Mouse (Mus musculus): ENCODE measurements around the gene Lrrc15. TPM values are rescaled to one million over a fixed set of nuclear protein-coding genes. Genes with fewer than 3 reads are reported as not detected.

The Lrrc15 gene
- polyA plus RNA-seq, 1 experiment = 0.15 TPM

DNA sequence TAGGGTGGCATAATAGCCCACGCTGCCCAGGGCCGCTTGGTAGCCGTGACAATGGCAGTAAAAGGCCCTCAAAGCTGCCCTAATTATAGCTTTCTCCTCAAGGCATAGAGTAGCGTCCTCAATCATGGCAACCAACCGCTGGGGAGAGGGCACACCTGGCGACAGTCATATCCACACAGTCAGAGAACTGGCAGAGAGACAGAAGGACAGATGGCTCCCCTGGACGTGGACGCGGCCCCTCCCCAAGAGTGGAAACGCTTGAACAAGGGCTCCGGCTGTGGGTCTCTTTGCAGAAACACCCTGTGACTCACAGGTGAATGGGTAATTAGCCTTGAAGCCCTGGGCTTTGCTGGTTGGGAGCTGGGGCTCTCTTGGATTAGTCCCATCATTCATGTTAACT lies 4.7 kb downstream of the Lrrc15 start:
- DNase-seq (ENCODE audit: low spot score) = no peak

DNA sequence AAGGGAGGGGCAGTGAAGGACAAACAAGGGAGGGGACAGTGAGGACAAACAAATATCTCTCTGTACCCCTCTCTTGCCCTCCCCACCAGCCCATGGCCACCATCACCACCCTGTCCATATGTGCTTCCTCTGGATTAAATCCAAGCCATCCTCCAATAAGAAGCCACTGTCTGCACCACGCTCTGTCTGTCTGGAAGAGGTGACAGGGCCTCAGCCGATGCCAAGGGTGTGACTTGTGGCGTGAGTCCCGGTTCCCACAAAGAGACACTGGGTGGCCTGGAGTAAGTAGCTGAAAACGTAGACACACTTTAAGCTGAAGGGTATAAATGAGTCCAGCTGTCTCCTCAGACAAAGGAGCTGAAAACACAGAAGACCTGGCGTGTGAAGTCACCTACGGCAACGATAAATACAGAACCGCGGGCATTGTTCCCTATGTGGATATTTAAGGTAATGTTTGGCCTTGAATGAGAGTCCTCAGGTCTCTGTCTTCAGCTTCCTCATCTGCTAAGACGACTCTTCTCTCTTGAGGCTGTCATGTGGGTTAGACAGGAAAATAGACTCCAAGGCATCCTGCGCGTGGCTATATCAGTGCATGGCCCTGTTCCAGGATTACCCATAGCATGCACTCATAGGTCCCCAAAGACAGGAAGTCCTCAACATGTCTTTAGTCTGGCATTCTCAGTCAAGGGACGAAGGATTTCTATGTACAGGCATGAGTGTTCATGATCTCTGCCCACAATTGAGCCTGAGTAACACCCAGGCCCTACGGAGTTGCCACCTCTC lies 7.3 kb downstream of the Lrrc15 start:
- no peak for DNase-seq (ENCODE audit: low spot score)

DNA sequence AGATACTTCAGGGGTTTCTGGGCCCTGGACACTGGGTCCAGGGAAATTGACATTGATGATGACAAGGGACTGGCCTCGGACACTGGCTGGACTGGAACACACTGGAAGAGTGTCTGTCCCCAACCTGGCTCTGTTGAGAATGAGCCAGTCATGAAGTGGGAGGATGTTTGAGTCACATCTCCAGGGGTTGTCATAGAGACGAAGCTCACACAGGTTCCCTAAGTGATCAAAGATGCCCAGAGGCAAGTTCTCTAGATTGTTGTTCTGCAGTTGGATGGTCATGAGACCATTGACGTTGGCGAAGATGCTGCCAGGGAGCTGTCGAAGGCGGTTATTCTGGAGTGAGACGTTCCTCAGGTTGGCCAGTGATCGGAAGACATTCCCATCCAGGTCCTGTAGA lies 10.0 kb downstream of the Lrrc15 start:
- no peak for DNase-seq (ENCODE audit: low spot score)

DNA sequence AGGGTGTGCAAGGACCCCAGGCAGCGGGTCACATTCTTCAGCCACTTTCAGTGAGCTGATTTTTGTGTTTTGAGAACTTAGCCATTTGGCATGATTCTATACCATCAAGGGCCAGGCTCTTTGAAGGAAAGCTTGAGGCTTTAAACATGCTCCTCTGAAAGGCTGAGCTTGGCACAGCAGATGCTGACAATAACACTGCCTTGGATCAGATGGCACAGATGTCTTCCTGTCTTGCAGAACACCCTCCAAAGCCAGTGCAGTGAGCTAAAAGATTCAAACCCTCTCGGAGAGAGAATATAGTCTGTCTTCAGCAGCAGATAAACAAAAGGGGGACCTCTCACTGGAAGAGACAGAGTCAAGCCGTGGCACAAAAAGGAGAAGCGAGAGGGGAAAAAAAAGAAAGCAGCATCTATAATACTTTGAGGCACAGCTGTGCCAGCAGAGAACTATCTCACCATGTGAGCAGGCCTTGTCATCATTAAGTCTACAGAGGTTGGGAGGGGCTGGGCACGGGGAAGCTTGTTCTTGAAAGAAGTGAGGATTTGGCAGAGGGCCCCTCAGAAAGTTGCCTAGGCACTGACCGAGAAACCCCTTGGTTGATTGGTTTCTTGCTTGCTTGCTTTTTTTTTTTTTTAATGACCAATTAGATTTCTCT lies 11.0 kb downstream of the Lrrc15 start:
- no peak for DNase-seq (ENCODE audit: low spot score)

DNA sequence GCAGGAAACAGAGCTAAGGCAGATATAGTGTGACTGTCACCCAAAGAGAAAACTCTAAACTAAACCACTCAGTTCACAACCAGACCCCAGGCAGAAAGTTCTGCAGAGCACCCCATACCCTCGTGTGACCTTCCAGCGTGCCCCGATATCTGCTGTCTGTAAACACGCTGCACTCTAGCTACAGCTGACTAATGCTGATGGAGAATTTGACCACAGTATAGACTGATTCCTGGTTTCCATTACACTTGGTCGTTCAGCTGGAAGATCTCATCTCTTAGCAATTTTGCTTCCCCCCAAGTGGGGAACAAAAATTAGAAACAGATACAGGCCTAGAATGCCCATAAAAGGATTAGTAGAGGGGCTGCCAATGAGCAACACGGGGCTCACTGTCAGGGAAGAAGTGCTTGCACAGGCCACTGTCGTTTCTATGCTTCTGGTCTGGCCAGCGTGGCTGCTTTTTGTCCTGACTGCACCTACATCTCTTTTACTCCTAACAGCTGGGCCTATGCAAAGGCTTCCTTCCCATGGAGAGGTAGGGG lies 11.8 kb downstream of the Lrrc15 start:
- DNase-seq (ENCODE audit: low spot score) = no peak

DNA sequence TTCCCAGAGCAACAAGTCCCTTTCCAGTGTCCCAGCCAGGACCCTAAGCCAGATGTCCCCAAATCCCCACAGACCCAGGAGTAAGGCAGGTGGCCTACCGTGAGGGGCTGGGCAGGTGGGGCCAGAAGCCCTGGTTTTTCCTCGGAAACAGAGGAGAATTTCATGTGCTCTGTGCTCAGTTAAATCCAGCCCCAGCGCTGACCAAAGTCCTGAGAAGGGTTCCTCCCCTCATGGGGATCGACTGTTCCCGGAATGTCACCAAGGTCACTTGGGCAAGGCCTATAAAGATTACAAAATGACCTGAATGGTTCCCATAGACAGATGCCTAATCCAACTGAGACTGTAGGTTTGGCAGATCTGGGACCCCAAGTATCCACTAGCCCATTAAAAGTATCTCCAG lies 15.7 kb downstream of the Lrrc15 start, which contains the start of gene Cpn2:
Gene Cpn2 (minus strand): TSS at position 141 of the 400 bp plus-strand sequence.
- no peak for DNase-seq (ENCODE audit: low spot score)

DNA sequence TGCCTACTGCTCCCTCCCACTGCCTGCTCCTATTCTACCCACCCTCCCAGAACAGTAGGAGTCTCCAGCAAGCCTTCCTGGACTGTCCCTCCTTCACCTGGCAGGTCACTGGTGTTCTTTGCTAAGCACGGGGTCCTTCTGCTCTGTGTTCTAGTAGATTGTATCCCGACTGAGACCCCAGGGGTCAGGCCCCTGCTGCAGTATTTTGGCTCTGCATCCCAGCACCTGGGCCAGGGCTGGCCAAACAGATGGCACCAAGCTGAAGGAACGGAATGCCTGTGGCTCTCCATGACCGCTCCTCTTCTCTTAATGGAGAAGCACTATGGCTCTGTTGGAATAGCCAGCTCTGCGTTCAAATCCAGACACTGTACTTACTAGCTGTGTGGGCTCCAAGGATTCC lies 16.5 kb downstream of the Lrrc15 start:
- DNase-seq (ENCODE audit: low spot score) = no peak

DNA sequence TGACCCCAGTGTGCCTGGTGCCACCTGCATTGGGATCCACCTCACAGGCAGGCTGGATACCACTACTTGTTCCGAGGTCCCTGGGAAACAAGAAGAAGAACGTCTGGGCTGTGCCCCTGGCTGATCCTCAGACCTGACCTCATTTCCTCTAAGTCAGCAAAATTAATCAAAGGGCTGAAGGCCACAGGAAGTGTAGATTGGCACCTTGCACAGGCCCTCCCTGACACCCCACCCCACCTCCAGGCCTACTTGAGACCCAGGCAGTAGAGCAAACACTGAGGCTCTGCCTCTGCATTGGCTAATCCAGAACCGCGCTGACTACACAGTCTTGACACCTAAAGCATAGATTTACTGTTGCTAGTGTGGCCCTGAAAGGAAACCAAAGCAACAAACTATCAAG lies 17.4 kb downstream of the Lrrc15 start:
- DNase-seq (ENCODE audit: low spot score) = no peak

DNA sequence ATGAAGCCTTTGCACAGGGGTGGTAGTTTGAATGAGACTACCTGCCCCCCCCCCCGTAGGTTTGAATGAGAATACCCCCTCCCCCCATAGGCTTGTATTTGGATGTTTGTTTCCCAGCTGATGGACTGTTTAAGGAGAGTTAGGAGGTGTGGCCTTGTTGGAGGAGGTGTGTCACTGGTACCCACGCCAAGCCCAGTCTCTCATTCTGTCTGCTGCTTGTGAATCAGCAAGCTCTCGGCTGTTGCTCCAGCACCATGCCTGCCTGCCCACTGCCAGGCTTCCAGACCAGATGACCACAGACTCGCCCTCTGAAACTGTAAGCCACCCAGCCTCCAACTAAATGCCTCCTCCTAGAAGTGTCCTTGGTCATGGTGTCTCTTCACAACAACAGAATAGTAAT lies 19.9 kb downstream of the Lrrc15 start:
- DNase-seq (ENCODE audit: low spot score) = no peak

DNA sequence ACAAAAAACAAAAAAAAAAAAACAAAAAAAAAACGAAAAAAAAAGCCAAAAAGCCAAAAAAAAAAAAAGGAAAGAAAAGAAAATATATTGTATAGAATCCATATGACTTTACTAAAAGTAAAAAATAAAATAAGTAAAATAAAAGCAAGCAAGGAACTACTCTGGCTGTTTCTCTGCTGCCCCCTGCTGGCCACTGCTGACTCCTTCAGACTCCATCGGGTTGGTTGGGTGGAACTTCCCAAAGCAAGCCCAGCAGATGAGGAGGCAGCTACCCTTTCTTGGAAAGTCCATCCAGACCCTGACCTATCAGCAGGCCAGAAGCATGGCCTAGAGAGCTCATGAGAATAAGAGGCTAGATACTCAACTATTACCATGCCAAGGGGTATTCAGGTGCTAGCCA lies 20.4 kb downstream of the Lrrc15 start:
- DNase-seq (ENCODE audit: low spot score) = peak; percentile 48

DNA sequence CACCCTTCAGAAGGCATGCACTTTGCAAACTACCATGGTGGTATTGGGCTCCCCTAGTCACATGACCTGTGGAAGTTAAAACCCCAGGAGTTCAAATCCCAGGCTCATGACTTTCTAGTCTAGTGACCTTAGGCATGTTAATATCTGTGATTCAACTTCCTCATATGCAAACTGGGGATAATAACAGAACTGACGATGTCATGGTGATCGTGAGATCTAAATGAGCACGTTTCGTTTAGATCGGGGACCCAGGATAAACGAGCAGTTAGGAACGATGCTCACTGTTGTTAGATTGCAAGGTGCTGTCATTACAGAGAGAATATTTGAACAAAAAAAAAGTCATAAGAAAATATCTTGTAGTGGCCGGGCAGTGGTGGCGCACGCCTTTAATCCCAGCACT lies 20.9 kb downstream of the Lrrc15 start:
- DNase-seq (ENCODE audit: low spot score) = no peak

DNA sequence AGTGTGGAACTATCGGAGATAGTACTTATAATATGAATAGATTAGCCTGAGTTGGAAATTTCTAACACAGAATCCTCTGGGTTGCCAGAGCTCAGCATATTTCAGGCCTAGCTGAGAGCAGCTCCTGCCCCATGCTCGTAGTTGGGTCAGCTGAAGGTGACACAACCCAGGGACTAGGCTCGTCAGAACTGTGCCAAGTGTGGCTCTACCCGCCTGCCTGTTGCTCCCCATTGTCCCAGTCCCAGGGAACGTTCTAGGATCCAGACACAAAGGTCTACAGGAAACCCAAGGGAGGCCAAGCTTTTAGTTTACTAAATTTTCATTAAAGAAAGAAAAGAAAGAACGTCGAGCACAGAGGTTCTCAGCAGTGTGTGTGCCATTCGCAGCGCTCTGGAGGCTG lies 21.7 kb downstream of the Lrrc15 start:
- no peak for DNase-seq (ENCODE audit: low spot score)

DNA sequence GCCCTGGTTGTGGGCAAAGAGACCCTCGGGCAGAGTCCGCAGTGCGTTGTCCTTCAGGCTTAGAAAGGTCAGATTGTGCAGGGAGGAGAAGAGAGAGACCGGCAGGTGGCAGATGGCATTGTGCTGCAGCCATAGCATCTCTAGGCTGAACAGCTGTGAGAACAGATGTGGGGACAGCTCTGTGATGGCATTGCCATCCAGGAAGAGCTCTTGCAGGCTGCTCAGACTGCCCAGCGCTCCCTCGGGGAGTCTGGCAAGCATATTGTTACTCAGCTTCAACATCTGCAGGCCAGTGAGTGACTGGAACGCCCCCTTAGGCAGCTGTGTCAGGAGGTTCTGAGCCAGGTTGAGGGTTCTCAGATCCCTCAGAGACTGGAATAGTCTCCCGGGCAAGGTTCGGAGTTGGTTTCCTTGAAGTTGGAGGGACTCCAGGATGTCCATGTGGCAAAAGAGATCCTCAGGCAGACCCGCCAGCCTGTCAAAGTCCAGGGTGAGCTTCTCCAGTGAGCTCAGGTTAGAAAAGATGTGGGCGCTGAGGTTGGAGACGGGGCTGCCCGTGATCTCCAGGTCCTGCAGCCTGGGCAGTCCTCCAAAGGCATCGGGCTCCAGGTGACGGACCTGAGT lies 22.9 kb downstream of the Lrrc15 start:
- DNase-seq (ENCODE audit: low spot score) = no peak

DNA sequence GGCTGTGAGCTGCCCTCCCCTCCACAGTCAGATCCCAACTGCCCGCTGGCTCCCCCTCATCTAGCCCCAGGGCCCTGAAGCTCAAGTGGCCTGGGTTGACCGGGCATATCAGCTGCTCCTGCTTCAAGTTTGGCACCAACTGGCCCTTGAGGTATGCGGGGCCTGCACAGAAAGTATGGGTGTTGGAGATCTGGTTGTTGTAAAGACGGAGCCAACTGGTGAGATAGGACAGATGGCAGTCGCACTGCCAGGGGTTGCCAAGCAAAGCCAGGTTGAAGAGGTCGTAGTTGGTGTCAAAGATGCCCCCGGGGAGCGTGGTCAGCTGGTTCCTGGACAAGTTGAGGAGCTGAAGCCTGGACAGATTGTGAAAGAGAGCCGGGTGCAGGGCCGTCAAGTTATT lies 23.6 kb downstream of the Lrrc15 start:
- no peak for DNase-seq (ENCODE audit: low spot score)

DNA sequence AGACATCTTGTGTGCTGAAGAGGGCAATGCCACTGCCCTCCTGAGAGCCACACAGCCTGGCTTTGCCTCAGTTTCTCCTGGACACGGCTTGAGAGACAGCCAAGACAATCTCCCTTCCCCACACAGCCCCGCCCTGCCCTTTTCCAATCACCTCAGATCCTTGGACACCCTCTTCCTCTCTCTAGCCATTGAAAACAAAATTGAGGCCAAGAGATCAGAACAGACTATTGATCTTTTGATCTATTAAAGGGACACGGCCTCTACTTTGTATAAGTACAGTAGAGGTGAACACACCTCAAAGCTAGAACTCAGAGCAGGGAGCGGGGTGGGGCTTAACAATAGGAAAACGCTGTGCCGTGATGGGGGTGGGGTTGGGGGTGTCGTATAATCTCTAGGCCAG lies 24.6 kb downstream of the Lrrc15 start:
- no peak for DNase-seq (ENCODE audit: low spot score)

DNA sequence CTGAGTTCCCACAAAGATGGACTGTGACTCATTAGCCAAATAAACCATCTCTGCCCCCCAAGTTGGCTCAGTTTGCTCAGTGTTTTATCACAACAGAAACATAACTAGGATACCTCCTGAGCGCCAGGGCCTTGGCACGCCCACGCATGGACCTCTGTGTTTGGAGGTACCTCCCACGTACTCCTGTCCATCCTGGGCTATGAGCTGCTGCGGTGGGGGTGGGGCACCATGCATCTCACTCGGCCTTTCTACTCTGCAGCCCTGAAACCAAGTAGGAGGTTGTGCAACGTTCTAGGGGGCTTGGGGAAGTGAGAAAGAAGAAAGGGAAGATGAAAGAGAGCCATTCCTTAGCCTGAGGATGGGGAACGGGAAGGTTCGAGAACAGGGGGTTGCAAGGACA lies 25.3 kb downstream of the Lrrc15 start:
- no peak for DNase-seq (ENCODE audit: low spot score)

DNA sequence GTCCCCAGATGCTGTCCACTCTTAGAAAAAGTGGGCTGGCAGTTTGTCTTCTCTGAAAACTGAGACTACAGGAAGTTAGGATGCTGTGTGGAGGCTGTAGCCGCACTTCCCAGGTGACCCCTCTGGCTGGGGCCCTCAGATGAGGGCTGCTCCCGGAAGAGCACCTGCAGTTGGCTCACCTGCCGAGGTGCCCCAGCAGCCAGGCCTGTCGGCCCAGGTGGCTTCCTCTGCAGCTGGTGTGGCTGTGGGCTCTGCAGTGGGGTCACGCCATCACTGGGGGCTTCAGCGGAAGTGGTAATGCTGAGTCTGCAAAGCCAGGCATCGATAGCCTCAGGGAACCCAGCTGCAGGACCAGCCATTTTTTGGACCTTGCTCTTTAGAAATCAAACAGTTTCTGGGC lies 28.0 kb downstream of the Lrrc15 start:
- DNase-seq (ENCODE audit: low spot score) = no peak

DNA sequence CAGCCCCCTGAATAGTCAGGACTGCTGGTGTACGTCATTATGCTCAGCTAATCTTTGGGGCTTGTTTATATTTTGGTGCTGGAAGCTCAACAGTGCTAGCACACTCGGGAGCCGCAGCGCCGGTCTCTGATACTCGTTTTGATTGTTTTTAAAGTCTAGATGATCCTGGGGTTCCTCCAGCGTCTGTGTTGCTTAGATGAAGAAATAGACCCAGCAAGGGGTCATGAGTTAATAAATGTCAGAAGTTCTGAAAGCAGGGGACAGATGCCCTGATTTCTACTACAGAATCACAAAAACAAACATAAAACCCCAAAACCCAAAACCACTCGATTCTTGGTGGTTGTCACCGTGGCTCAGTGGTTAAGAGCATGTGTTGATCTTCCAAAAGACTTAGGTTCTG lies 29.2 kb downstream of the Lrrc15 start:
- DNase-seq (ENCODE audit: low spot score) = no peak

DNA sequence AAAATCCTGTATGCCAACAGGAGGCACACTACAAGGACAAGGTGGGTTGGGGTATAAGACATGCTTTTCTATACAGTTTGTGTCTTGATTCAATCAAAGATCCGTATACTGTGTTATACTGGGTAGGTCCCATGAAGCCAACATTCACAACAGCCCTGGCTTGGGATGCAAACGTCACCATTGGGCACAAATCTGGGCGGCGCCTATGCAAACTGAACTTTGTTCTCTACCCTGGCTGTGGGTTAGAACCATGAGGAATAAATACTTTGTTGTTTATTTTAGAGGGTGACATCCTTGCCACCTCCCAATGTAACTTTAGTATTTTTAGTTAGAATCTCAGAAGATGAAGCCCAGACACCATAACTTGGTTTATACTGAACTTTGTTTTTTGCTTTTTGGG lies 29.7 kb downstream of the Lrrc15 start:
- no peak for DNase-seq (ENCODE audit: low spot score)

DNA sequence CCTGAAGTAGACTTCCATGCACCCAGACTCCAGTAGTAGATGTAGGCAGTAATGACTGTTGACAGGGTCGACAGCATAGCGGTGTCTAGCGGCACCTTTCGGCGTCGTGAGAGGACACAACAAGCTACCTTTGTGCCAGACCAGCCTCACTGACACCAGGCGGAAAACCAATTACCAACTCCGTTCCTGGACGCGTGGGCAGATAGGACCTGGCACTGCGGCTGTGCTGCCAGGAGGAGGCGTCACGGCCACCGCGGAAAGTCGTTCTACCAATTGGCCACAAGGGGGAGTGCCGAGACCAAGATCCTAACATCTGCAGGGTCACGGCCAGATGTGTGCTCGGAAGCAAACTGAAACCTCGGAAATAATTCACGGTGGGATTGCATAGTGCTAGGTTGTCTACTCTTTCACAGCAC lies 31.0 kb downstream of the Lrrc15 start:
- DNase-seq (ENCODE audit: low spot score) = peak; percentile 59

DNA sequence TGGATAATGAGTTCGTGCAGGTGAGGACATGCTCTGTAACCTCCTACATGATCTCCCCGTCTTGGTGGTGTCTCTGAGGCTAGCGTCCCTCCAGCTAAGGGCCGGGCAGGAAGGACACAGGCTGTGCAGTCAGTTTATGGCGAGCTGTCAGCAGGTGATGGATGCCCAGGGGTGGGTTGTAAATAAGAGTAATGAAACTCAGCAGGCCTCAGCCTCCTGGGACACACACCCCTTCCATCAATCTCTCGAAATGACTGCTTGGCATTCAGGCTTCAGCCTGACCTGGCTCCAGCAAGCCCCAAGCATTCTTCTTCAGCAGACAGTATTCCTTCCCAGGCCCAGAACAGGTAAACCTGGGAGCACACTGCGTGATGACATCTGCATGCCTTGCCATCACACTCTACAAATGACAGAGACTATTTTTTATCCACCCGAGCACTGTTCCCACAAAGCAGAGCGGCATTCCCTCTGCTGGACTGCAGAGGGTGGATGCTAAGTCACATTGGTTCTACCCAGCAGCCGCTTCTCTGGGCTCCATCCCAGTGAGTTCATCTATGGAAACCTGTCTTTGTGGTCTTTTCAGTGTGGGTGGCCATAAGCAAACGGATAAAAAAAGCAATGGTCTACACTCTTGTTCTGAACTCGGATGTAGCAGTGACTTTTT lies 38.9 kb downstream of the Lrrc15 start:
- DNase-seq (ENCODE audit: low spot score) = no peak

DNA sequence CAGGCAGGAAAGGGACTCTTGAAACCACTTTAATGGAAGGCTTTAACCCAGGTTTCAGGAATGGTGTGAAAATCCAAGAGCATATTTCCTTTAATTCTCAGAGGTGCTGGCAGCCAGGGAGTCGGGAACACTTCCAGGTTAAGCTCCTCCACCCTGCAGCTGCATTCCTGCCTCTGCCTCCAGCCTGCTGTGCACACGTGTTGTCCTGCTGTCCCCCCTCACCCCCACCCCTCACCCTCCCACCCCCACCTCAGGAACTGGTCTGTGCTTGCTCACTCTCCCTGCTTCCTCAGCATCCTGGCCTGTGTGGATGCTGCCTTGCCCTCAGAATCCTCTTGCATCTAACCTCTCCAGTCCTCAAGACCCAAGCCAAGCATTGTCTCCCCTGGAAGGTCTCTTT lies 41.4 kb downstream of the Lrrc15 start:
- DNase-seq (ENCODE audit: low spot score) = no peak
